Mouse (Mus musculus): ENCODE results near the gene Tomm20.
A peak's percentile ranks its signal among the peaks of the same experiment; 100 is the strongest.

Gene Tomm20

GRCm38 (mm10) chr8:126951900-126952636 is 6.4 kb upstream of the Tomm20 start:
- no peak for DNase-seq

GRCm38 (mm10) chr8:126949527-126949926 is 3.9 kb upstream of the Tomm20 start:
- DNase-seq, result no peak

- no peak for DNase-seq
Measured at GRCm38 (mm10) chr8:126946444-126946843, 800 bp upstream of the Tomm20 start.

GRCm38 (mm10) chr8:126944781-126945691 is 608 bp downstream of the Tomm20 start:
- DNase-seq, result no peak

GRCm38 (mm10) chr8:126943565-126943964 is 2.1 kb downstream of the Tomm20 start:
- no peak for DNase-seq

GRCm38 (mm10) chr8:126937337-126937736 is 8.3 kb downstream of the Tomm20 start:
- no peak for DNase-seq

- DNase-seq, result no peak
Measured at GRCm38 (mm10) chr8:126935932-126936331, 9.7 kb downstream of the Tomm20 start.

- DNase-seq, result no peak
Measured at GRCm38 (mm10) chr8:126935387-126935786, 10.3 kb downstream of the Tomm20 start.

- DNase-seq, result no peak
Measured at GRCm38 (mm10) chr8:126932656-126933055, 13.0 kb downstream of the Tomm20 start.

GRCm38 (mm10) chr8:126932249-126932648 is 13.4 kb downstream of the Tomm20 start:
- DNase-seq, result no peak

- DNase-seq, result no peak
Measured at GRCm38 (mm10) chr8:126931720-126932119, 13.9 kb downstream of the Tomm20 start.

GRCm38 (mm10) chr8:126929607-126930161 is 16.0 kb downstream of the Tomm20 start:
- DNase-seq, result peak; percentile 50 to 75

- DNase-seq, result peak; percentile 25 to 35
Measured at GRCm38 (mm10) chr8:126928755-126929505, 16.7 kb downstream of the Tomm20 start.

GRCm38 (mm10) chr8:126928028-126928427 is 17.6 kb downstream of the Tomm20 start:
- DNase-seq, result no peak

GRCm38 (mm10) chr8:126927058-126927457 is 18.6 kb downstream of the Tomm20 start:
- no peak for DNase-seq

GRCm38 (mm10) chr8:126922981-126923380 is 22.7 kb downstream of the Tomm20 start:
- DNase-seq, result no peak

GRCm38 (mm10) chr8:126921432-126921831 is 24.2 kb downstream of the Tomm20 start:
- no peak for DNase-seq

- DNase-seq, result peak; percentile 75 to 82
Measured at GRCm38 (mm10) chr8:126920845-126921244, 24.8 kb downstream of the Tomm20 start.

GRCm38 (mm10) chr8:126920386-126920785 is 25.3 kb downstream of the Tomm20 start:
- DNase-seq, result no peak

- DNase-seq, result no peak
Measured at GRCm38 (mm10) chr8:126919703-126920102, 25.9 kb downstream of the Tomm20 start.

GRCm38 (mm10) chr8:126919255-126919654 is 26.4 kb downstream of the Tomm20 start:
- no peak for DNase-seq

GRCm38 (mm10) chr8:126918356-126918755 is 27.3 kb downstream of the Tomm20 start:
- no peak for DNase-seq

All from cerebellum, postnatal 36 days (tissue).